Mouse (Mus musculus): ENCODE data around the gene Foxk2. TPM values are rescaled to one million over a fixed set of nuclear protein-coding genes. Genes with fewer than 3 reads are reported as not detected.

Gene Foxk2
- 13.0 and 13.8 TPM in 2 replicates for polyA plus RNA-seq (2016; fragmentation: Nextera tagmentation; extraction: Ambion mirVana)

- Histone ChIP-seq H3K36me3 (replicated peaks) (peaks cover 50% of the 10 kb centered on the region), H3K9ac (peak within 1 kb of the TSS; percentile 99), H3K27ac (peak within 1 kb of the TSS; percentile 88), H3K4me1 (peaks cover 20% of the 10 kb centered on the region), H3K4me2 (peak within 1 kb of the TSS; percentile 95), H3K27me3 (no peaks in the 10 kb centered on the region), H3K9me3 (no peaks in the 10 kb centered on the region), H3K4me3 (replicated peaks) (peak within 1 kb of the TSS; percentile 100)
- WGBS = under 1% methylated on average over 64 of the region's 91 CpGs
- ATAC-seq (ENCODE audit: low FRiP score) = peak; percentile 97
These were observed at the start of gene Foxk2 for GRCm38 (mm10) chr11:121259160-121260100. Gene Foxk2, plus strand, starts transcription at chr11:121259990.

DNA sequence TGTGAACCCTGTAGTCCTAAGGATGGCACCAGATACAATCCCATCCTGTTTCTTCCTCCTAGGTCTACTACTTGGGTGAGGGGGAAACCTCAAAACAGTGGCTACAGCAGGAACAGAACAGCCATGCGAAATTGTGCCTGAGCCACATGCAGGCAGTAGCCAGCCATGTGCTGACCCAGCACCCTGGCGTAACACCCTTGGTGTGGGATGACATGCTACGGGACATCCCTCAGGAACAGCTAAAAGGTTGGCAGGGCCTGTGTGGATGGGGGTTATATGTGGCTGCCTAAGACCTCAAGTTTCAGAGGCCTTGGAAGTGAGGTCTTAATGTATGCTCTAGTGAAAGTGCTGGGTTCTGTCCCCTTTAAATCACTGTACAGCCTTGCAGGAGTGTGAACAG lies 43.0 kb upstream of the Foxk2 start:
- H3K9me3 ChIP-seq = no peaks in the 10 kb centered on the region
- WGBS = 95% methylated on average over 3 of the region's 3 CpGs
- no peaks in the 10 kb centered on the region for H3K27me3 ChIP-seq
- H3K36me3 ChIP-seq (replicated peaks) = peaks cover 49% of the 10 kb centered on the region
- H3K27ac ChIP-seq = no peak overlapping the region
- no peak for ATAC-seq (ENCODE audit: low FRiP score)
- no peak overlapping the region for H3K4me3 ChIP-seq (replicated peaks)
- H3K4me2 ChIP-seq = no peak overlapping the region
- H3K9ac ChIP-seq = no peak overlapping the region
- H3K4me1 ChIP-seq = no peaks in the 10 kb centered on the region

DNA sequence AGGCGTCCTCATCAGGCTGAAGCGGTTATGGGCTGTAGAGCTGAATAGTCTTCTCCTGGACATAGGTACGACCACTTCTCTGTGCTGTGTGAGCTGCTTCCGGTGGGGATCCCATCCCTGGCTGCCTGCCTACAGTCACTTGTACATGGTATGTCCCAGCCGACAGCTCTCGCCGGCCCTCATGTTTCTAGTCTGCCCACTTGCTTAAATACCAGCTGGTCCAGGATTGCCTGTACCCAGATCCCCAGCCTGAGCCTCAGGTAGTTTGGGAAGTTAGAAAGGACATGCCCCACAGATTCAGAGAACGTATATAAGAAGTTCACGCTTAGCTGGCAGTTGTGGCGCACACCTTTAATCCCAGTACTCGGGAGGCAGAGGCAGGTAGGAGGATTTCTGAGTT lies 40.0 kb upstream of the Foxk2 start:
- Histone ChIP-seq H3K4me1 (no peaks in the 10 kb centered on the region), H3K9ac (no peak overlapping the region), H3K36me3 (replicated peaks) (peaks cover 72% of the 10 kb centered on the region), H3K4me3 (replicated peaks) (no peak overlapping the region), H3K9me3 (no peaks in the 10 kb centered on the region), H3K27me3 (no peaks in the 10 kb centered on the region), H3K4me2 (no peak overlapping the region), H3K27ac (no peak overlapping the region)
- 88% methylated on average over 11 of the region's 11 CpGs for WGBS
- ATAC-seq (ENCODE audit: low FRiP score) = no peak

DNA sequence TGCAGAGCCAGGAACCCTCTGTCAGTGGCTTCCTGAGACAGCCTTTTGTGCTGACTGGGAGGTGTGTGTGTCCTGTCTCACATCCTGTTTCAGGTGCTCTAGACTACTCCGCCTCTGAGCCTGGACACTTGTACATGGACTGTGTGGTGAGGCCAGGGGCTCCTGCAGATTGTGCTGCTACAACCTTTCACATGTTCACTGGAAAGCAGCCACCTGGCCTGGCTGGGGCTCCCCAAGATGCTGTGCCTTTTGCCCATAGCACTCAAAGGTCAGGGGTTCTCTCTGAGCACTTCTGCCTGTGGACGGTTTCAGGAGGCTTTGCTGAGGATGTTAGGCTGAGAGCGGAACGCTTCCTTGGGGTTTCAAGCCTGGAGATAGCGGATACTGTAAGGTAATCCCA lies 39.0 kb upstream of the Foxk2 start:
- peaks cover 82% of the 10 kb centered on the region for H3K36me3 ChIP-seq (replicated peaks)
- H3K4me3 ChIP-seq (replicated peaks) = no peak overlapping the region
- no peaks in the 10 kb centered on the region for H3K4me1 ChIP-seq
- H3K9ac ChIP-seq = no peak overlapping the region
- H3K9me3 ChIP-seq = no peaks in the 10 kb centered on the region
- no peak overlapping the region for H3K27ac ChIP-seq
- no peak for ATAC-seq (ENCODE audit: low FRiP score)
- H3K27me3 ChIP-seq = no peaks in the 10 kb centered on the region
- no peak overlapping the region for H3K4me2 ChIP-seq
- 95% methylated on average over 5 of the region's 5 CpGs for WGBS

GRCm38 (mm10) chr11:121221321-121222010 lies 38.3 kb upstream of the Foxk2 start:
- H3K4me1 ChIP-seq = no peaks in the 10 kb centered on the region
- no peak overlapping the region for H3K27ac ChIP-seq
- H3K9ac ChIP-seq = no peak overlapping the region
- H3K36me3 ChIP-seq (replicated peaks) = peaks cover 87% of the 10 kb centered on the region
- no peak for ATAC-seq (ENCODE audit: low FRiP score)
- H3K4me3 ChIP-seq (replicated peaks) = no peak overlapping the region
- H3K27me3 ChIP-seq = no peaks in the 10 kb centered on the region
- H3K4me2 ChIP-seq = no peak overlapping the region
- WGBS = 90% methylated on average over 6 of the region's 6 CpGs
- no peaks in the 10 kb centered on the region for H3K9me3 ChIP-seq

DNA sequence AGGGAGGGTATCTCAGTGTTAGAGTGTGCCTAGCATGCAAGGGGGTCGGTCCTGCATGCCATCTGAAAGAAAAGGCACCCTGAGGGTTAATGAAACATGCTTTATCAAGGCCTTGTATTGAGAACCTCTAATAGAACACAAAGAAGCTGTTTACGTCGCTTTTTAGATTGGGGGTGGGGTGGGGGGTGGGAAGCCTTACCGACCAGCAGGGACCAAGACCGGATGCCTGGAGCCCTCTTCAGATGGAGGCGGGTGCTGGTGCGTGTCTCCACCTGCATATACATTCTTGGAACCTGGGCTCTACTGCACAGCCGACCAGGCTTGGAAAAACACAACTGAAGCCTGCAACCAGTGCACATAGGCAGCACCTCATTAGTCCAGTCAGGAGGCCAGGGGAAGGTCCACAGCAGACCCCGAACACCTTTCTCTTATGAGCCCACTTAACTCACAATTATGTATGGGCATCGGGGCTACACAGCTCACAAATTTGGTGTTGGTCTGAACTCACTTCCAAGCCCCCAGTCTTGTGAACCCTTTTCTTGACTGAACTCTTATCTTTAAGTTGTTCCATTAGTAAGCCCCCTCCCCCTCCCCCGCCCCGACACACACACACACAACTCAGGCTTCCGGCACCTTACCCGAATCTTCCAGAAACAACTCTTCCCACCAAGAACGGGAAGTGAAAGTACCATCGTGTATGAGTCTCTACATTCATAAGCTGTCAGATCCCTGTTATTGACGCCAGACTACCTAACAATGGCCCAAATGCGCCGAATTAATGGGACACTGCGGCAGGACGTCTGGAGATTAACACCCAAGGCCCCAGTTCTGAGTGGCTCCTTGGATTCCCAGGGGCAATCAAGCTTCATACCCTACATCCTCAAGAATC lies 31.4 kb upstream of the Foxk2 start:
- 25% methylated on average over 21 of the region's 21 CpGs for WGBS
- H3K9ac ChIP-seq = peak overlapping the region; percentile 77
- H3K4me2 ChIP-seq = peak overlapping the region; percentile 80
- H3K4me3 ChIP-seq (replicated peaks) = peak overlapping the region; percentile 73
- peaks cover 36% of the 10 kb centered on the region for H3K36me3 ChIP-seq (replicated peaks)
- H3K9me3 ChIP-seq = no peaks in the 10 kb centered on the region
- H3K27ac ChIP-seq = peak overlapping the region; percentile 65
- ATAC-seq (ENCODE audit: low FRiP score) = no peak; the same call in none of the 2 replicates
- H3K4me1 ChIP-seq = peaks cover 17% of the 10 kb centered on the region
- H3K27me3 ChIP-seq = no peaks in the 10 kb centered on the region

DNA sequence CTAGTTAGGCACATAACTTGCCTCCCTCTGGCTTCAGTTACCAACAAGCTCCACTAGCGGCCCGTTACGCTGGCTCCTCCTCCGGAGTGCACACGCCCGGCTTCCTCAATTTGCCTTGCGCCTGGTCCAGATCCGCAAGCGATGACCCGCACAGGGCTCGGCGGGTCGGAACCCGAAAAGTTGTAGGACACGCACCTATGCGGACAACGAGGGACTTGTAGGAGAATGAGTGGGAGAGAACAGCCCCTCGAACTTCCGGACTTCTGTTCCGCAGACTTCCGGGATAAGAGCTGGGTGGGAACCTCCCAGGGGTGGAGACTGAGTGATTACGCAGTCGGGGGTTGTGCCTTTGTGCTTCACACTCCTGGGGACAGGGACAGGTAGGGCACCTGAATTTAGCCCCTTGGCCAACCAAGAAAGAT lies 30.8 kb upstream of the Foxk2 start, which contains the start of gene Cybc1:
Gene Cybc1, minus strand, starts transcription at position 305 of the 422 bp plus-strand sequence.
- H3K27me3 ChIP-seq = no peaks in the 10 kb centered on the region
- H3K4me1 ChIP-seq = peaks cover 17% of the 10 kb centered on the region
- H3K27ac ChIP-seq = peak within 1 kb of the TSS; percentile 65
- H3K4me2 ChIP-seq = peak within 1 kb of the TSS; percentile 80
- peak; percentile 90 for ATAC-seq (ENCODE audit: low FRiP score)
- peak within 1 kb of the TSS; percentile 73 for H3K4me3 ChIP-seq (replicated peaks)
- H3K36me3 ChIP-seq (replicated peaks) = peaks cover 30% of the 10 kb centered on the region
- peak within 1 kb of the TSS; percentile 77 for H3K9ac ChIP-seq
- H3K9me3 ChIP-seq = no peaks in the 10 kb centered on the region
- under 1% methylated on average over 23 of the region's 23 CpGs for WGBS

DNA sequence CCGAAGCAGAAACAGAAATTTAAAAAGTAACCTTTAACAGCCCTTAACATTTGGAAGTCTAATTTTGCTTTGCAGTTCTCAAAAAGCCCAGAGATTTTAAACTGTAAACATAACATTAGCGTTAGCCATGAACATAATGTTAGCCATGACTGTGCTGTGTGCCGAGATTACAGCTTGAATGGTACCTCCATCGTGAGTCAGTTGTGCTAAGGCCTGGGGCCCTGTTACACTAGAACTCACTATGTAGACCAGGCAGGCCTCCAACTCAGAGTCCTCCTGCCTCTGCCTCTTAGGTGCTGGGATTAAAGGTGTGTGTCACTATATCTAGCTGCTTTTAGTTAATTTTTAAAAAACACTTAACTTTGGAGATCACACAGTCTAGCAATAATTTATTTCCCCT lies 28.6 kb upstream of the Foxk2 start:
- ATAC-seq (ENCODE audit: low FRiP score) = no peak
- no peak overlapping the region for H3K4me2 ChIP-seq
- H3K9me3 ChIP-seq = no peaks in the 10 kb centered on the region
- peaks cover 8% of the 10 kb centered on the region for H3K36me3 ChIP-seq (replicated peaks)
- H3K27ac ChIP-seq = no peak overlapping the region
- peaks cover 25% of the 10 kb centered on the region for H3K4me1 ChIP-seq
- H3K27me3 ChIP-seq = no peaks in the 10 kb centered on the region
- no peak overlapping the region for H3K9ac ChIP-seq
- WGBS = 84% methylated on average over 4 of the region's 4 CpGs
- H3K4me3 ChIP-seq (replicated peaks) = no peak overlapping the region

DNA sequence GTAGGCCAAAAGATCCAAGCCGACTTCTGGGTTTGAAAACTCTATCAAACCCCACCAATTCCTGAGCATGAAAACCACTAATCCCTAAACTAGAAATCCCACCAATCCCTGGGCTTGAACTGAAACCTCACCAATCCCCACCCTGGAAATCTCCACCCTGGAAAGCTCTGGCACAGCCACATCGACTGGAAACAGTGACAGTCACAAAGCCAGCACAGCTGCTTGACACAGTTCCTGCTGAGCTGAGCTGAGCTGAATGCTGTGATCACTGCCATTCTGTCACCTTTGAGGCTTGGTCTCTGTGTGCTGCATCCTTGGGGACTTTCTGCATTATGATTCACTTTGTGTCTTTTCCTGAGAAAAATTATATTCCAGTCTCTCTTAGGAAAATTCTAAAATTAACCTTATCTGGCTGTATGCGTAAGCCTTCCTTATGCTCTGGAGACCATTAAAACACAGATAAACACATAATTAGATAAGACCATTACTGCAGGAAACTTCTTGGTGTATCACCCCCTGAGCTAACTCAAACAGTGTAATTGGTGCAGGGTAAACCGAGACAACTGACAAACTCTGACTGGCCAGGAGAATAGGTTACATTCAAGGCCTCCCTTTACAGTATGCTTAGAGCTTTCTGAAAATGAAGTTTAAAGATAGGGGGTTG lies 28.0 kb upstream of the Foxk2 start:
- no peak overlapping the region for H3K4me3 ChIP-seq (replicated peaks)
- H3K27me3 ChIP-seq = no peaks in the 10 kb centered on the region
- H3K36me3 ChIP-seq (replicated peaks) = peaks cover 3% of the 10 kb centered on the region
- ATAC-seq (ENCODE audit: low FRiP score) = no peak
- H3K27ac ChIP-seq = no peak overlapping the region
- H3K4me2 ChIP-seq = no peak overlapping the region
- H3K9me3 ChIP-seq = no peaks in the 10 kb centered on the region
- peaks cover 28% of the 10 kb centered on the region for H3K4me1 ChIP-seq
- WGBS = 52% methylated on average over 4 of the region's 4 CpGs
- H3K9ac ChIP-seq = no peak overlapping the region

DNA sequence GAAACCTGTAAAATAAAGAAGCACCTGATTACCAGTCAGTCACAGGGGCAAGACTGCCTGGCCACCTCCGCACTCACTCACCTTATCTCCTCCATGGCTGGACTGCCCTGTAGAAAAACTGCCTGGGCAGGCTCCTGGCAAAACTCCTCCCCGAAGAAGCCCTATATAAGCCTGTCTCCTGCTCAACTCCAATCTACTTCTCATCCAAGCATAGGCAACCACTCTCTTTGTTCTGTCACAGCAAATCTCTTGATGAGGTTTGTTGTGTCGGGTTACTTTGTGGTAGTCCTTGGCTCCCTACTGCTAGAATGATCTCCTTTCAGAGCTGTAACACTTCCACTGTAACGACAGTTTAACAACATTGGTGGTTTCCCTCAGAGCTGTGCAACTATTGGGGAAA lies 27.1 kb upstream of the Foxk2 start:
- Histone ChIP-seq H3K27ac (no peak overlapping the region), H3K9me3 (no peaks in the 10 kb centered on the region), H3K4me2 (no peak overlapping the region), H3K36me3 (replicated peaks) (no peaks in the 10 kb centered on the region), H3K4me1 (peaks cover 26% of the 10 kb centered on the region), H3K4me3 (replicated peaks) (no peak overlapping the region), H3K9ac (no peak overlapping the region), H3K27me3 (no peaks in the 10 kb centered on the region)
- ATAC-seq (ENCODE audit: low FRiP score) = no peak
- 33% methylated on average over 4 of the region's 4 CpGs for WGBS

DNA sequence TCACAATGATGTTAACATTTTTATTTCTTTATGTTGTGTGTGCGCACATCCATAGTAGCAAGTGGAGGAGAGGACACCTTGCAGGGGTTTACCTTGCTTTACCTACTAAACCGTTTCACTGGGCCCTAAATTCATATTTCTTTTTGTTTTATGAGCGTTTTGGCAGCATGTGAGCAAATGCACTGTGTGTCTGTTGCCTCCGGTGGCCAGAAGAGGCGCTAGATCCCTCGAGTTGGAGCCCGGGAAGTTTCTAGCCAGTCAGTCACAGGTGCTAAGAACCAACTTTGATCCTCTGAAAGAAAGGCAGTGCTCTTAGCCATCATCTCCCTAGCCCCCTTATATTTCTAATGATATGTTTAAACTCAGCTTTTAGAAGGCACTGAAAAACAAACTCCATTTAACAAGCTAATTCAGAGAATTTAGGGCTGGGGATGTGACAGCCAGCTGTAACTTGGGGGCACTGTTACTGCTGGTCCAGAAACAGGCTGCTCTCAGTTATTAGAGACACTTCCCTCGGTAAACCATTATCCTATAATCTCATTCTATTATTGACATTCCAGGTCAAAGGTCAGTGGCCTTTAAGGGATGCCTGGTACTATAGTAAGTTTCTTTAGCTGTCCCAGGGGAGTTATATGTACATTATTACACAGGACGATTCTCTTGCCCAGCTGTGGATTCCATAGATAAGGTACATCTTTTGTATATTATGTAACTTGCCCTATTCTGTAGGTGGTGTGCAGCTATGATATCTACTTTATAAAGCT lies 24.1 kb upstream of the Foxk2 start:
- H3K36me3 ChIP-seq (replicated peaks) = peaks cover 12% of the 10 kb centered on the region
- H3K27me3 ChIP-seq = no peaks in the 10 kb centered on the region
- 30% methylated on average over 9 of the region's 9 CpGs for WGBS
- H3K4me1 ChIP-seq = peaks cover 26% of the 10 kb centered on the region
- no peak for ATAC-seq (ENCODE audit: low FRiP score)
- no peaks in the 10 kb centered on the region for H3K9me3 ChIP-seq
- H3K9ac ChIP-seq = no peak overlapping the region
- peak overlapping the region; percentile 99 for H3K27ac ChIP-seq
- H3K4me3 ChIP-seq (replicated peaks) = no peak overlapping the region
- H3K4me2 ChIP-seq = peak overlapping the region; percentile 56
